Mouse (Mus musculus): ENCODE data around the gene Fam19a3. TPM values are rescaled to one million over a fixed set of nuclear protein-coding genes. Genes with fewer than 3 reads are reported as not detected.

Gene Fam19a3
- total and polyA plus RNA-seq, 2 experiments from 2014 or later, result 0.05 to 0.10 TPM

DNA sequence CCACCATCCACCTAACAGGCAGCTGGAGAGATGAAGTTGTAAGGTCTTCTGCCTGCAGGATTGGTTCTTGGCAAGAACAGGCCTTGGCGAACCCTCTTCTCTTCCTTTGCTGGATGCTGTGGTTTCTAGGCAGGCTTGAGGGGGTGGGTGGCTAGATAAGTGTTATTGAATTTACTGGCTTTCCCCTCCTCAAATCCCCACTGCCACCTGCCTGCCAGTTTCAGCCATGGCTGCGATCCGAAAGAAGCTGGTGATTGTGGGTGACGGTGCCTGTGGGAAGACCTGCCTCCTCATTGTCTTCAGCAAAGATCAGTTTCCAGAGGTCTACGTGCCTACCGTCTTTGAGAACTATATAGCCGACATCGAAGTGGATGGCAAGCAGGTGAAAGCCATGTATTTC lies 10.0 kb upstream of the Fam19a3 start:
- H3K36me3 ChIP-seq (ENCODE audit: insufficient read depth), result peaks cover 8% of the 10 kb centered on the region; the same call in 1 of the 2 replicates
- no peak overlapping the region for H3K27ac ChIP-seq (ENCODE audit: low read depth, low read length)
- no peak overlapping the region for H3K4me2 ChIP-seq (ENCODE audit: low read depth)
- TF ChIP-seq CTCF (IDR thresholded peaks at IDR 0.05; ENCODE audit: low read depth), result no peak
- no peak overlapping the region for H3K9ac ChIP-seq
- H3K4me3 ChIP-seq (ENCODE audit: low read depth, low read length), result no peak overlapping the region
- WGBS, result 87% methylated on average over 8 of the region's 8 CpGs
- H3K4me1 ChIP-seq (ENCODE audit: insufficient read depth), result 0 out of 2 replicates have a peak, but pooled peaks cover 3% of the 10 kb centered on the region
- ATAC-seq, result no peak
- H3K9me3 ChIP-seq (ENCODE audit: low read length), result no peaks in the 10 kb centered on the region
- peaks cover 6% of the 10 kb centered on the region for H3K27me3 ChIP-seq (ENCODE audit: insufficient read depth, low read length)
- no peak for DNase-seq

DNA sequence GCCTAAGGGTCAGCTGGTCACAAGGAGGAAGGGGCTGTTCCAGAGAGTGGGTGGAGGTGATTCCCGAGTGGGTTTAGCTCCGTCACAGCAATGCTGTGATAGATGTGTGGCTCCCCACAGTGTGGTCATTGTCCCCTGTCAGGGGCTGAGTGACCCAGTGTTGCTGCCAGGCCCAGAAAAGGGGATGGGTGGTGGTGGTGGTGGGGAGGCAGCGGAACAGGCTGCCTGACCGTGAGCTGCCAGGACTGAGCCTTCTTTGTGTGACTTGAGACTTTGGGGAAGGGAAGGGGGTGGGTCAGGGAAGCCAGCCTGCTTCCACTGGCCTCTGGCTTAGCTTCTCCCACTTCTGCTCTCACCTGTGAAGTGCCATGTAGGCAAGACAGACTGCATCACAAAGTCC lies 9.4 kb upstream of the Fam19a3 start:
- ATAC-seq, result no peak
- 0 out of 2 replicates have a peak, but pooled peaks cover 3% of the 10 kb centered on the region for H3K4me1 ChIP-seq (ENCODE audit: insufficient read depth)
- no peak overlapping the region for H3K4me3 ChIP-seq (ENCODE audit: low read depth, low read length)
- no peak for TF ChIP-seq CTCF (IDR thresholded peaks at IDR 0.05; ENCODE audit: low read depth)
- no peak for DNase-seq
- 17% methylated on average over 4 of the region's 4 CpGs for WGBS
- no peaks in the 10 kb centered on the region for H3K9me3 ChIP-seq (ENCODE audit: low read length)
- peaks cover 6% of the 10 kb centered on the region for H3K27me3 ChIP-seq (ENCODE audit: insufficient read depth, low read length)
- no peak overlapping the region for H3K9ac ChIP-seq
- peaks cover 8% of the 10 kb centered on the region; the same call in 1 of the 2 replicates for H3K36me3 ChIP-seq (ENCODE audit: insufficient read depth)
- H3K27ac ChIP-seq (ENCODE audit: low read depth, low read length), result no peak overlapping the region
- H3K4me2 ChIP-seq (ENCODE audit: low read depth), result peak overlapping the region; percentile 96; the same call in 1 of the 2 replicates

DNA sequence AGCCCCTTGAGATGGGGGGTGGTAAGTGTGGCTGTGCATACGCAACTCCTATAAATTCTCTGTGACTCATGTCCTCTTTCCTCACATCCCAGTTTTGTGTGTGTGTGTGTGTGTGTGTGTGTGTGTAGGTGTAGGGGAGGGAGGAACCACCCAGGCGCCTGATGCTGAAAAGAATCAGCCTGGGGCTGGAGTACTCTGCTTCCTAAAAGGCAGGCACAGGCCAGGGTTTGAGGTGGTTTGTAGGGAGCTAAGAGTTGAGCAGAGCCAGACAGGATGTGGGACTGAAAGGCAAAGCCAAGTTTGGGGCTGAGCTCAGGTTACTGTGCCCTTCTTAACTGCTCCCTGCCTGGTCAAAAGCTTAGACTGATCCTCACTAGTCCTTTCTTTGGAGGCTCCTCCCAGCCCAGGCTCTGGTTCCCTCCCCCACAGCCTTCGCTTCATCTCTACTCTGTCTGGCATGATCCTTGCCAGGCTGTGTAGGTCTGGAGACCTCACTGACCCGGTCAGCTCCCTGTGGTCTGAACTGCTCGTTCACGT lies 8.8 kb upstream of the Fam19a3 start:
- no peak for DNase-seq
- H3K9me3 ChIP-seq (ENCODE audit: low read length), result no peaks in the 10 kb centered on the region

DNA sequence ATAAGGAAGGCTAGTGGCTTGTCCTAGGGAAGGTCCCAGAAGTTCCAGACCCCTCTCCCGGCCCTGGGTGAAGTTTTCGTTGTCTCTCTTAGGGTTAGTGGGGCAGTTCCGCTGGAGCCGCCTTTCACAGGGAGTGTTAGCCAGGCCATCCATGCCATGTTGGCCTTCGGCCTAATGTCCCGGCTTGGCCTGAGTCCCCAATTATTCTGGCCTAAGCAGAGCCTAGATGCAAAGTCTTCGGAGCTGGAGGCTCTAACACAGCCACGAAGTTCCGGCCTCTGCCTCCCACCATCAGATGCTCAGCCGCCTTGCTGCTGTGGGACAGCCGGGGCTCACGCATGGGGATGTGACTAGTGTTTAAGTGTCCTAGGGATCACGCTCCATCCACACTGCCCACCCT lies 8.2 kb upstream of the Fam19a3 start:
- peak overlapping the region; percentile 48 for H3K4me3 ChIP-seq (ENCODE audit: low read depth, low read length)
- 0 out of 2 replicates have a peak overlapping the region, but pooled peaks have one; percentile 1 for H3K9ac ChIP-seq
- H3K27ac ChIP-seq (ENCODE audit: low read depth, low read length), result no peak overlapping the region
- no peaks in the 10 kb centered on the region for H3K36me3 ChIP-seq (ENCODE audit: insufficient read depth)
- 0 out of 2 replicates have a peak, but pooled peaks cover 3% of the 10 kb centered on the region for H3K4me1 ChIP-seq (ENCODE audit: insufficient read depth)
- no peak for TF ChIP-seq CTCF (IDR thresholded peaks at IDR 0.05; ENCODE audit: low read depth)
- 28% methylated on average over 13 of the region's 13 CpGs for WGBS
- no peak for DNase-seq
- peak overlapping the region; percentile 96 for H3K4me2 ChIP-seq (ENCODE audit: low read depth)
- H3K9me3 ChIP-seq (ENCODE audit: low read length), result no peaks in the 10 kb centered on the region
- ATAC-seq, result no peak
- H3K27me3 ChIP-seq (ENCODE audit: insufficient read depth, low read length), result peaks cover 7% of the 10 kb centered on the region

More for the DNA sequence above, 8.8 kb upstream of the Fam19a3 start:
- no peak overlapping the region for H3K27ac ChIP-seq (ENCODE audit: low read depth, low read length)
- peaks cover 2% of the 10 kb centered on the region; the same call in 1 of the 2 replicates for H3K36me3 ChIP-seq (ENCODE audit: insufficient read depth)
- 29% methylated on average over 6 of the region's 6 CpGs for WGBS
- peak overlapping the region; percentile 96 for H3K4me2 ChIP-seq (ENCODE audit: low read depth)
- peaks cover 6% of the 10 kb centered on the region for H3K27me3 ChIP-seq (ENCODE audit: insufficient read depth, low read length)
- 0 out of 2 replicates have a peak overlapping the region, but pooled peaks have one; percentile 48 for H3K4me3 ChIP-seq (ENCODE audit: low read depth, low read length)
- no peak for ATAC-seq
- H3K9ac ChIP-seq, result no peak overlapping the region
- 0 out of 2 replicates have a peak, but pooled peaks cover 3% of the 10 kb centered on the region for H3K4me1 ChIP-seq (ENCODE audit: insufficient read depth)
- TF ChIP-seq CTCF (IDR thresholded peaks at IDR 0.05; ENCODE audit: low read depth), result no peak

DNA sequence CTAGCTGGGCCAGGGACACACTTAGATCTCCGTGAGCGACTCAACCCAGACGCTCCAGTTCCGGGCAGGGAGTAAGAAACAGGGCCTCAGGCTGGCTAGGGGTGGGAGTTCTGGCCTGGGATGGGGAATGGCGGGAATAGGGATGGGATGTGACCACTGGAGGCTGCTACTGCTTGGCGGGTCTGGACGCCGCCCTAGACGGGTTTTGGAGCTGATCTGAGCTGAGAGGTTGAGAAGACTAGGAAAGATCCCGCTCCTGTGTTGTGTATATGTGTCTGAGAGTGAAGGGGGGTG lies 7.6 kb upstream of the Fam19a3 start:
- Histone ChIP-seq H3K4me3 (ENCODE audit: low read depth, low read length) (peak overlapping the region; percentile 48), H3K9ac (peak overlapping the region; percentile 55), H3K27me3 (ENCODE audit: insufficient read depth, low read length) (peaks cover 11% of the 10 kb centered on the region), H3K4me2 (ENCODE audit: low read depth) (peak overlapping the region; percentile 96), H3K9me3 (ENCODE audit: low read length) (no peaks in the 10 kb centered on the region), H3K27ac (ENCODE audit: low read depth, low read length) (peak overlapping the region; percentile 57; the same call in 1 of the 2 replicates), H3K4me1 (ENCODE audit: insufficient read depth) (0 out of 2 replicates have a peak, but pooled peaks cover 3% of the 10 kb centered on the region), H3K36me3 (ENCODE audit: insufficient read depth) (no peaks in the 10 kb centered on the region)
- no peak for TF ChIP-seq CTCF (IDR thresholded peaks at IDR 0.05; ENCODE audit: low read depth)
- no peak for DNase-seq
- peak; percentile 21 for ATAC-seq
- WGBS, result 7% methylated on average over 10 of the region's 10 CpGs

DNA sequence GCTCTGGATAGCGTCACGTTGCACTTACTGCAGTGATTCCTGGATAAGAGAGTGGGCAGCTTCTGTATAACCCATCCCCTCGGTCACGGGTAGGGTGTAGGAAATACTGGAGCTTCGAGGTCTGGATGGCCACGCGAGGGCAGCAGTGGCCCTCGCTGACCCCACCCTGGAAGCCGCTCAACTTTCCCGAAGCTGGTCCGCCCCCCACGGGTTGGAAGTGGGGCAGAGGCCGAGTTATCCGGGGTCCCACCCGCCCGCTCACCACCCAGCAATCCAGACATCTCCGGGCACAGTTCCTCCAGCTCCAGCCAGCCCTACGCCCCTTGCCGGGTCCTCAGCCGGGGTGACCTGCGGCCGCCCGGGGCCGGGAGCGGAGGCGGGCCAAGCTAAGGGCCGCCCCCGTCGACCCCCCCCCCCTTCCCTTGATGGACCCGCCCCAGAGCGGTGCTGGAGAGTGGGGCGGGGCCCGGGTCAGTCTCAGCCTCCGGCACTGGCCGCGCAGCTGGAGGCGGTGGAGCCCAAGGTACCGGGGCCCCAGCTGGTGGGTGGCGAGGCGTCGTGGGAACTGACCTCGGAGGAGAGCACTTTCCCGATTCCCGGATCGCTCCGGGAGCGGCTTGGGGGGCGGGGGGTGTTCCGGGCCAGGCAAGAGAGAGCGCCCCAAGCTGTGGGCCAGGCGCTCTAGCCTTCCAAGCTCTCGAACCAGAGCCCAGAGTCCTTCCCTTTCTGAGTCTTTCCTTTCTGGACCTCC lies 7.1 kb upstream of the Fam19a3 start:
- Histone ChIP-seq H3K36me3 (ENCODE audit: insufficient read depth) (no peaks in the 10 kb centered on the region), H3K4me2 (ENCODE audit: low read depth) (peak overlapping the region; percentile 96), H3K4me3 (ENCODE audit: low read depth, low read length) (peak overlapping the region; percentile 48), H3K27ac (ENCODE audit: low read depth, low read length) (peak overlapping the region; percentile 57; the same call in 1 of the 2 replicates), H3K4me1 (ENCODE audit: insufficient read depth) (0 out of 2 replicates have a peak, but pooled peaks cover 3% of the 10 kb centered on the region), H3K9me3 (ENCODE audit: low read length) (no peaks in the 10 kb centered on the region), H3K9ac (peak overlapping the region; percentile 55), H3K27me3 (ENCODE audit: insufficient read depth, low read length) (peaks cover 11% of the 10 kb centered on the region)
- 4% methylated on average over 41 of the region's 52 CpGs for WGBS
- ATAC-seq (peak; percentile 76), DNase-seq (peak; percentile 66)
- TF ChIP-seq CTCF (IDR thresholded peaks at IDR 0.05; ENCODE audit: low read depth), result peak; percentile 65

DNA sequence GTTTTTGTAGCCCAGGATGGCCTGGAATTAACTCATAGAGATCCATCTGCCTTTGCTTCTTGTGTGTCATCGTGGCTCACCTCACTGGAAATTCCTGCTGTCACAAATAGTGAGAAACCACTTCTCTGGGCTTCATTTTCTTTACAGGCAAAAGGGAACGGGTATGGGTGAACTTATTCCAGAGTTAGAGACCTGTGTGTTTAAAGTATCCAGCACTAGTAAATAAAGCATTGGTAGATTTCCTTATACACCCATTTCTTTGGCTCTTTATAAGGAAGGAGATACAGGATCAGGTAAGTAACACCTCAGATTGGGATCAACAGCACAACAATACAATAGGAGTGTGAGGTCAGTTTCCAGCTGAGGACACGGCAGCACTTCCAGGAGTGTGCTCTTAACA lies 6.4 kb upstream of the Fam19a3 start, which contains the start of gene Rhoc:
Gene Rhoc, plus strand, starts transcription at position 301 of the 400 bp plus-strand sequence.
- ATAC-seq, result no peak
- no peak for TF ChIP-seq CTCF (IDR thresholded peaks at IDR 0.05; ENCODE audit: low read depth)
- Histone ChIP-seq H3K4me2 (ENCODE audit: low read depth) (peak within 1 kb of the TSS; percentile 96), H3K4me1 (ENCODE audit: insufficient read depth) (0 out of 2 replicates have a peak, but pooled peaks cover 3% of the 10 kb centered on the region), H3K27ac (ENCODE audit: low read depth, low read length) (peak within 1 kb of the TSS; percentile 57; the same call in 1 of the 2 replicates), H3K9ac (peak within 1 kb of the TSS; percentile 55), H3K4me3 (ENCODE audit: low read depth, low read length) (peak within 1 kb of the TSS; percentile 48), H3K9me3 (ENCODE audit: low read length) (no peaks in the 10 kb centered on the region), H3K27me3 (ENCODE audit: insufficient read depth, low read length) (peaks cover 11% of the 10 kb centered on the region), H3K36me3 (ENCODE audit: insufficient read depth) (no peaks in the 10 kb centered on the region)
- DNase-seq, result no peak
- WGBS, result 40% methylated on average over 3 of the region's 3 CpGs
